Mouse (Mus musculus) cerebellum, adult 2 months (tissue): ENCODE measurements around the gene Man1b1. TPM values are rescaled to one million over a fixed set of nuclear protein-coding genes. Genes with fewer than 3 reads are reported as not detected.

Source experiments
- DNase-seq, 2 experiments: peaks; one replicate each; pipeline ENCODE4 v3.0.0; 2021
- H3K27ac ChIP-seq: fragments of 200-500 bp; 2 replicates; pipeline ENCODE4 v1.5.1; 2012; ENCODE audit warnings: low read length, control low read depth, inconsistent platforms; ENCODE audit not compliant: insufficient read depth
- H3K27me3 ChIP-seq: fragments of 200-500 bp; 2 replicates; pipeline ENCODE4 v1.6.1; 2012; ENCODE audit warnings: inconsistent platforms, mild to moderate bottlenecking, low read length, moderate library complexity; ENCODE audit not compliant: control insufficient read depth, insufficient read depth
- H3K4me1 ChIP-seq: fragments of 200-500 bp; 2 replicates; pipeline ENCODE4 v1.6.1; 2011; ENCODE audit warnings: low read length; ENCODE audit not compliant: control insufficient read depth, insufficient read depth
- H3K4me3 ChIP-seq: fragments of 200-500 bp; replicated peaks from 2 replicates; pipeline ENCODE3; 2011; ENCODE audit warnings: mild to moderate bottlenecking, low read depth, low read length, control low read depth; ENCODE audit not compliant: insufficient read depth
- CTCF ChIP-seq: fragments of 200-500 bp; IDR thresholded peaks from 2 replicates; pipeline ENCODE4 v1.5.1; 2011; ENCODE audit warnings: low read depth, mild to moderate bottlenecking, control low read depth, low read length, moderate library complexity, borderline replicate concordance; ENCODE audit not compliant: insufficient read depth
- POLR2A ChIP-seq: fragments of 200-500 bp; IDR thresholded peaks from 2 replicates; pipeline ENCODE4 v1.6.1; 2011; ENCODE audit warnings: low read length, control low read depth, borderline replicate concordance; ENCODE audit not compliant: insufficient read depth
- WGBS: fragments of 180-500 bp; shearing (Covaris S2); methylation state at CpG from one replicate; pipeline ENCODE4 v1.1.7; 2018; 5-methylcytosine and 5-hydroxymethylcytosine counted together
- polyA plus RNA-seq: library from polyadenylated mRNA; depleted of rRNA; stranded (reverse); fragments of >200 nt; gene quantifications from 2 replicates; pipeline ENCODE4 v1.2.3, GENCODE M21; 2012

Man1b1 gene
- polyA plus RNA-seq, 1 experiment, result 34.1 TPM

- Histone ChIP-seq H3K4me3 (peak within 1 kb of the TSS; percentile 72), H3K27me3 (no peaks in the 10 kb centered on the region), H3K27ac (no peak within 1 kb of the TSS), H3K4me1 (peaks cover 6% of the 10 kb centered on the region)
- WGBS, result under 1% methylated on average over 65 of the region's 65 CpGs
- TF ChIP-seq CTCF, result no peak
- peak; percentile 19; the same call in 1 of the 2 replicates for TF ChIP-seq POLR2A
- DNase-seq, result peak; percentile 90 to 91
Observed at GRCm38 (mm10) chr2:25371764-25372643, 39.9 kb downstream of the Man1b1 start, which contains the start of gene Sapcd2. Gene Sapcd2 (plus strand): TSS chr2:25372321.

GRCm38 (mm10) chr2:25372644-25373391 lies 40.7 kb downstream of the Man1b1 start:
- WGBS, result 7% methylated on average over 42 of the region's 42 CpGs
- H3K4me1 ChIP-seq, result peaks cover 6% of the 10 kb centered on the region
- DNase-seq, result no peak
- no peak for TF ChIP-seq CTCF
- H3K27me3 ChIP-seq, result no peaks in the 10 kb centered on the region
- H3K4me3 ChIP-seq, result peak overlapping the region; percentile 72
- no peak overlapping the region for H3K27ac ChIP-seq

GRCm38 (mm10) chr2:25373431-25373830 lies 41.3 kb downstream of the Man1b1 start:
- 46% methylated on average over 2 of the region's 2 CpGs for WGBS
- Histone ChIP-seq H3K4me1 (peaks cover 6% of the 10 kb centered on the region), H3K27me3 (no peaks in the 10 kb centered on the region), H3K27ac (no peak overlapping the region), H3K4me3 (no peak overlapping the region)
- no peak for DNase-seq
- TF ChIP-seq CTCF (no peak), POLR2A (no peak)

GRCm38 (mm10) chr2:25376589-25376988 lies 44.5 kb downstream of the Man1b1 start:
- Histone ChIP-seq H3K4me3 (no peak overlapping the region), H3K4me1 (peaks cover 6% of the 10 kb centered on the region), H3K27ac (no peak overlapping the region), H3K27me3 (no peaks in the 10 kb centered on the region)
- WGBS, result 54% methylated on average over 4 of the region's 4 CpGs
- peak; percentile 69 for DNase-seq
- TF ChIP-seq POLR2A (no peak), CTCF (peak; percentile 77)

DNA sequence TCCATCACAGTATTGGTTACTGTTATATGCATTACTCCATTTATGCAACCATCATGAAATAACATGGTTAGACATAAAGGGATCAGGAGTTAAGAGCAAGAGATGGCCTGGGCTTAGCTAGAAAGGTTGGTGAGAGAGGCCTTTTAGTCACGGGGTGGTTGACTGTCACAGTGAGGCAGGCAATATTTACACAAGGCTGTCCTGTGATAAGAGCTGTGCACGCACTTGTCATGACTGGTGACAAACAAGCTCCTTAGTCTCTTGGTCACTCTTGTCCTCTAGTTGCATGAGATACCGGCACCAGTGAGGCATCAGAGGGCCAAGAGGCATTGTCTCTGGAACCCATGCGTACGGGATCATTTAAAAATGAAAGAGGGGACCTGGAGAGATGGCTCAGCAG lies 52.4 kb downstream of the Man1b1 start:
- Histone ChIP-seq H3K4me1 (no peaks in the 10 kb centered on the region), H3K4me3 (no peak overlapping the region), H3K27ac (no peak overlapping the region), H3K27me3 (no peaks in the 10 kb centered on the region)
- TF ChIP-seq CTCF (no peak), POLR2A (no peak)
- WGBS, result 91% methylated on average over 5 of the region's 5 CpGs
- no peak for DNase-seq

GRCm38 (mm10) chr2:25391266-25391665 lies 59.1 kb downstream of the Man1b1 start:
- TF ChIP-seq POLR2A (no peak), CTCF (no peak)
- Histone ChIP-seq H3K4me3 (no peak overlapping the region), H3K27ac (no peak overlapping the region), H3K27me3 (no peaks in the 10 kb centered on the region), H3K4me1 (peaks cover 2% of the 10 kb centered on the region; the same call in 1 of the 2 replicates)
- WGBS, result 26% methylated on average over 5 of the region's 5 CpGs
- no peak for DNase-seq

GRCm38 (mm10) chr2:25394281-25395221 lies 62.4 kb downstream of the Man1b1 start:
- DNase-seq, result peak; percentile 44 to 60
- Histone ChIP-seq H3K27ac (no peak overlapping the region), H3K4me1 (peaks cover 12% of the 10 kb centered on the region), H3K4me3 (no peak overlapping the region), H3K27me3 (no peaks in the 10 kb centered on the region)
- WGBS, result 48% methylated on average over 3 of the region's 3 CpGs
- no peak for TF ChIP-seq CTCF
- TF ChIP-seq POLR2A, result no peak
